Mouse (Mus musculus) adrenal gland, postnatal 25 days (tissue): ENCODE measurements around the gene Loxl3. TPM values are rescaled to one million over a fixed set of nuclear protein-coding genes. Genes with fewer than 3 reads are reported as not detected.

ENCODE experiments used
- DNase-seq: peaks from one replicate; pipeline ENCODE4 v3.0.0; 2021; ENCODE audit warnings: mixed read lengths
- total RNA-seq: library from RNA; stranded (reverse); gene quantifications from 2 replicates; pipeline ENCODE4 v1.2.3, GENCODE M21; 2021

Loxl3 gene
- total RNA-seq, 1 experiment from 2014 or later = 2.5 TPM

DNA sequence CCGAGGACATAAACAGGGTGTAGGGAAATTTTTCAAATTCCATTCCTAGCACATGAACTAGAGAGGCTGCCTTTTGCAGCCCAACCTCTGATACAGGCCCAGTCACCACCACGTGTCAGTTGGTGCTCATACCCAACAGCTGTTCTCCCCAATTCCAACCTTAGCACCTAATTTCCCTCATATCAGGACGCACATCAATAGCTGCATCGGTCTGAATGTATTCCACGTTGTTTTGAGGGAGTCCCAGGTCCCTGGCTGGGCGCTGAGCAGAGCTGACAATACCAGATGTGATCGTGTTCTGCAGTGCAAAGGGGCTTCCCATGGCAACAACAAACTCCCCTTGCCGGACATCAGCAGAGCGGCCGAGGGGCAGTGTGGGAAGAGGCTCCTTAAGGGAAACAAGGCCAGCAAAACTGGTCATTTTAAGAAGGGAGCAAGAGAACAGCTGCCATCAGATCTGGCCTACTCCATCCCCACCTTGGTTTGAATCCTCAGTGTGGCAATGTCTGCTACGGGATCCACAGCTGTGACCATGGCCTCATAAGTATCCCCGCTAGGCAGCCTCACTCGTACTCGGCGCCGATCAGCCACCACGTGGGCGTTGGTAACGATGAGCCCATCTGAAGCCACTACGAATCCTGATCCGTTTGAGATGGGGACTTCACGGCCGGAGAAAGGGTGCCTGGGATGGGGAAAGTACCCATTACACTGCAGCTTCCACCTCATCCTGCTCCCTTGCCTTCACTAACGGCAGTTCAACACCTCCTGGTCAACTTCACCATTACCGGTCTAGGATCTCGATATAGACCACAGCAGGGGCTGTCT lies 19.4 kb downstream of the Loxl3 start:
- DNase-seq = peak; percentile 46

GRCm38 (mm10) chr6:83054074-83054851 lies 20.3 kb downstream of the Loxl3 start, which contains the start of gene Aup1:
Gene Aup1 (plus strand): TSS chr6:83054521.
- peak; percentile 96 for DNase-seq

DNA sequence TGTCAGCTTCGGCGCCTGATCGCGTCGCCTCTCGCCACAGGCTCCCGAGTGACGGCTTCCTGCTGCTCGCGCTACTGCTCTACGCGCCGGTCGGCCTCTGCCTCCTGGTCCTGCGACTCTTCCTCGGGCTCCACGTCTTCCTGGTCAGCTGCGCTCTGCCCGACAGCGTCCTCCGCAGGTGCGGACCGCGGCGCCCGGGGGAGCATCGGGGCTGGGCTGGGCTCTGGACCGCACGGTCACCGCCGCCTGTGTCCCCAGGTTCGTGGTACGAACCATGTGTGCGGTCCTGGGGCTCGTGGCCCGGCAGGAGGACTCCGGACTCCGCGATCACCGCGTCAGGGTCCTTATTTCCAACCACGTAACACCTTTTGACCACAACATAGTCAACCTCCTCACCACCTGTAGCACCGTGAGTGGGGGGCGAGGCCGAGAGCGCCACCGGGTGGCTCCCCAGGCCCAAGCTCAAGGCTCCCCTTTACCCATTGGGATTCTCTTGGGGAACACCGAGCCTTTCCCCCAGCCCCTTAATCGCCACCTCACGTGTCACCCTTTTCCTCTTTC lies 21.0 kb downstream of the Loxl3 start, which contains the start of gene Htra2:
Gene Htra2, minus strand, starts transcription at position 403 of the 561 bp plus-strand sequence.
- DNase-seq = peak; percentile 31

DNA sequence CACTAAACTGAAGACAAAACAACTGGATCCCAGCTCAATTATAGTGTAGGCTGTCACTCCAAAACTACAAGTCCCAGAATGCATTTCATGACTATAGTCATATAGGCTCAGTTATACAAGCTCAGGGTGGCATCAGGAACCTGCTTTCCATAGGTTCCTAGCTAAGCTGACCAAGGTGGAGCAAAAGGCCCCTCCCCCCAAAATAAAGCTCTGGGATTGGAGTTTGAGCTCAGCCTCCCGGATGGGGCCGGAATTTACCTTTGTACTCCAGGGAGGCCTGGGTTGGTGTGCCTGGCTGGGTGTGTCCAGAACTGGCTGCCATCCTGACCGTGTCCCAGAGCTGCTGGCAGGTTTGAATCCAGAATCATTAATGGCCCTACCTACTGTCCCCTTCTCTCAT lies 23.8 kb downstream of the Loxl3 start, which contains the start of gene Dqx1:
Gene Dqx1, plus strand, starts transcription at position 55 of the 400 bp plus-strand sequence.
- no peak for DNase-seq

- DNase-seq = no peak
These were observed 24.8 kb downstream of the Loxl3 start for GRCm38 (mm10) chr6:83058725-83059124.

GRCm38 (mm10) chr6:83065995-83066394 lies 32.0 kb downstream of the Loxl3 start:
- no peak for DNase-seq

DNA sequence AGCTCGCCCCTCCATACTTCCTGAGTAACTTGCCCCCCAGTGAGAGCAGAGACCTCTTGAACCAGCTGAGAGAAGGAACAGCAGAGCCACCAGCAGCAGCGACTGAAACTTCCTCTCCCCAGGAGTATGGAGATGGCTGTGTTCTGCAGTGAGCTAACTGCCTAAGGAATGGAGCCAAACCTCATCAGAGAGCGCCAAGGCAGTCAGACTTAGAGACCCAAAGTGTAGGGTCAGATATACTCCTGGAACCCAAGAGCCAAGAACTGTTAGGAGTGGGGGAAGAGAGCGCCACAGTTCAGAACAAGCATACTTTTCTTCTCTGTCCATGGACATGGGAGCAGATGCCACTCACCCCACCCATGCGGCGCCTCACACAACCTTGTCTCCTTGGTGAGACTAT lies 32.5 kb downstream of the Loxl3 start:
- no peak for DNase-seq

DNA sequence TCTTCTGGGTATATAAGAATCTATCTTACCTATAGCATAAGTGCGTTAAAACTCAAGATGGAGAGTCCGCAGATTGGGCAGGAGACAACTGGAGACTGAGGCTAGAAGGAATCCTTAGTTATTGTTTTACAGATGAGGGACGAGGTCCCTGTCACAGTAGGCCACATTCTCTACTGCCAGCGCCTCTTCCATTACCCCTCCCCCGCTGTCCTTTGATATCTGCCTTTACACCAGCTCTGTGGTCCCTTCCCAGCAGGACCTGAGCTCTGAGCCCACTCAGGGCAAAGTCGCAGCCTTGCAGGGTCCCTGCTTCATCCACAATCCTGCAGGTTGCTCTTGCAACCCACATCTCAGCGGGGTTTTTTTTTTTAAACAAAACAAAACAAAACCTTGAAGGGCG lies 34.2 kb downstream of the Loxl3 start:
- DNase-seq = no peak

- DNase-seq = no peak
These were observed 34.9 kb downstream of the Loxl3 start for GRCm38 (mm10) chr6:83068706-83069487.

GRCm38 (mm10) chr6:83069488-83070246 lies 35.7 kb downstream of the Loxl3 start:
- DNase-seq = no peak

DNA sequence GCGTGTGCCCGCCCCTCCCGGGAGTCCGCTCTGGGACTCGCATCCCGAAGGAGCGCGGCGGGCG lies 36.1 kb downstream of the Loxl3 start, which contains the start of gene Tlx2:
Gene Tlx2, minus strand, starts transcription at position 47 of the 64 bp plus-strand sequence.
- no peak for DNase-seq

GRCm38 (mm10) chr6:83070311-83071219 lies 36.6 kb downstream of the Loxl3 start:
- DNase-seq = peak; percentile 51

DNA sequence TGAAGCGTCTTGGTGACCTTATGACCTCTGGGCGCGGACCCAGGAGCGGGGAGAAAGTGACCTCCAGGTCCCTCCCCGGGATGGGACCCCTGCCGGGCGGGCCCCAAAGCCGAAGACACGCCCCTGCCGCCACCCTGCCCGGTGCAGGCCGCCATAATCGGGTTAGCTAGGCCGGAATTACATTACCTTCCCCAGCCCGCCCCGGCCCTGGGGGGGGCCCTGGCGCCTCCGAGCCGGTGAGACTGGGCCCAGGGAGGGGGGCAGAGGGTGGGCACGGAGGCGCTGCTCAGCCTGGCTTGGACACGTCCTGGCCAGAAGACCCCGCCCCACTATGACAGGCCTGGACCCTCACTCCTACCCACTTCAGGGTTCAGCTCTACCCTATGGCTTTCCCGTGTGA lies 37.2 kb downstream of the Loxl3 start:
- peak; percentile 33 for DNase-seq

GRCm38 (mm10) chr6:83074979-83075378 lies 41.0 kb downstream of the Loxl3 start:
- no peak for DNase-seq

DNA sequence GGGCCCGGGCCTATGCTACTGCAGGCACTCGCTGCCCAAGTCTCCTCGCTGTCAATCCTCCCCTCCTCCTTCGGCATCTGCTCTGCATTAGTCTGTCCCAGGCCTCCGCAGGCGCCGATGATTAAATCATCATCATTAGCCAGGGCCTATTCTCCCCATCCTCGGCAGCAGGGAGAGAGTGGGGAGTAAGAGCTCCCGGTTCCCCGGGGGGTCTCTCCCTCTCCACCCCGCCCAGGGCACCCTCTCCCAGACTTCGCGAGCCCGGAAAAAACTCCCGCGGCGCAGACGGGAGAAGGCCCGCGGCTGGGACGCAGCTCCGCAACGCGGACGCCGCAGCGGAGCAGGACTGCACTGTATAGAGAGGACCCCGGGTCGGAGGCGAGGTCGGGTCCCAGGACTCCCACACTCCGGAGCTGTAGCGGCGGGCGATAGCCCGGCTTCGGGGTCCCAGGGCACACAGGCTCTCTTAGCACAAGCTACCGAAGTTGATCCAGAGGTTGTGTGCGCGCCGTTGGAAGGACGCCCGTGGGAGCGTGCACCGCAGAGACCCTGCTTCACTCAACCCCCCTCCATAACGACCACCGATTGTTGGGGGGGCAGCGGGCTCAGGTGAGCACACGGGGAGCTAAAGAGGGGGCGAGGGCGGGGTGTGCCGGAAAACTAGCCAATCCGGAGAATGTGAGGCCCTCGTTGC lies 43.8 kb downstream of the Loxl3 start, which contains the start of gene Pcgf1:
Gene Pcgf1, plus strand, starts transcription at position 240 of the 694 bp plus-strand sequence.
- DNase-seq = peak; percentile 46

- peak; percentile 99 for DNase-seq
These were observed 44.4 kb downstream of the Loxl3 start for GRCm38 (mm10) chr6:83078324-83078858.

DNA sequence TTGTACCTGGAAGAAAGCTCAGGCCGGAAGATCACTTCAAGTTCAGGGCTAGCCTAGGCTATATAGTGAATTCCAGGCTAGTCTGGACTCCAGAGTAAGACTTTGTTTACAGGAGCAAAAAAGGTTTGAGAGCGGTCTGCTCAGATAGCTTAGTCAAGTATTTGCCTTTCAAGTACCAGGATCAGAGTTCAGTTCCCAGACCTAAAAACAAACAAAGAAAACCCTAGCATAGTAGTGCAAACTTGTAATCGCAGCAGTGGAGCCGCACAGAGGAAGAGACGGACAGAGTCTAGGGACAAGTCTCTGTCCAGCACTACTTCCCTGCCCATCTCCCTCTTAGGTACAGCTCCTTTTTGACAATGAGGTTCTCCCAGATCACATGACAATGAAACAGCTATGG lies 46.2 kb downstream of the Loxl3 start:
- DNase-seq = no peak

DNA sequence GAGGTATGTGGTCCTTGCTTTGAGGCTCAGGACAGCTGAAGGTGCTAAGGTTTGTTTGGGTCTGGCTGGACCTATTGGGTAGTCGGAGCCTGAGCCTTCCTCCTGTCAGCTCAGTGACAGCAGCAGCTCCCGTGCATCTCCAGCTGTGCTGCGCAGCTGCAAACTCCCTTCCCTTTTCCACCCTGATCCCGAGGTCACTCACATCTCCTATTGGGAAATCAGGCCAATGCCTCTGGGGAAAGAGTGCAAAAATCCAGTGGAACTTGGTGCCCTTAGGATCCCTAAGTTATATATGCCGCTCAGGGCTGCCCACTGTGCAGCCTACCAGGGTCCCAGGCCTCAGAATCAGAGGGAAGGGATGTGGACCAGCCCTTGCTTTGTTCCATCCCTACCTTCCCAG lies 49.5 kb downstream of the Loxl3 start:
- DNase-seq = no peak

GRCm38 (mm10) chr6:83084477-83084876 lies 50.5 kb downstream of the Loxl3 start:
- DNase-seq = no peak
